Mouse (Mus musculus) heart, postnatal 0 days (tissue): Measurements from ENCODE around the gene Rdh16.

Experiments used
- CTCF ChIP-seq: IDR thresholded peaks from 2 replicates; pipeline ENCODE4 v1.5.1; 2016; ENCODE audit warnings: antibody characterized with exemption, control low read depth, low read depth
- EP300 ChIP-seq: IDR thresholded peaks from 2 replicates; pipeline ENCODE4 v1.6.1; 2016; ENCODE audit warnings: antibody characterized with exemption, low read depth

DNA sequence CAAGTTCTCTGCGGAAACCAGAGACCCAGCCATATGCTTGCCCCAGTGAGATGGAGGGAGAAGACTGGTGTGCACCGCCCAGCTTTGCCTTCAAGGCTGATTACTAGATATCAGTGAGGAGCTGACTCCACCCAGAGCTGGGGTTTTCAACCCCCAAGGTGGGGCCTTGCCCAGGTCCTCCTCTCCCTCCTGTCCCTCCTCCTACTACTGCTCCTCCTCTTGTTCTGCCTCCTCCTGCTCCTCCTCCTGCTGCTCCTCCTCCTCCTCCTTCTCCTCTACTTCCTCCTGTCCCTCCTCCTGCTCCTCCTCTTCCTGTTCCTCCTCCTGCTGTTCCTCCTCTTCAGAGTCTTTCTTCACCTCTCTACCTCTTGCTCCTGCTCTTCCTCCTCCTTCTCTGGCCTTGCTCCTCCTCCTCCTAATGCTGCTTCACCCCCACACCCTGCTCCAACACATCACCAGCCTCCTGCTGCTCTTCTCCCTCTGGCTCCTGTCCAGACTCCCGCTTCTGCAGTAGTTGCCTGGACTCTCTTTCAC is 78.3 kb downstream of the Rdh16 start:
- TF ChIP-seq CTCF, result no peak
- no peak for TF ChIP-seq EP300
